Mouse (Mus musculus): Measurements from ENCODE around the gene E030018B13Rik. TPM values are rescaled to one million over a fixed set of nuclear protein-coding genes. Genes with fewer than 3 reads are reported as not detected.

The E030018B13Rik gene
- total and polyA plus RNA-seq, 2 experiments from 2014 or later = not detected

- TF ChIP-seq CTCF (IDR thresholded peaks at IDR 0.05; ENCODE audit: low read depth) = no peak
- no peak for ATAC-seq
- 68% methylated on average over 3 of the region's 3 CpGs for WGBS
- Histone ChIP-seq H3K27ac (ENCODE audit: low read depth, low read length) (no peak overlapping the region), H3K4me1 (ENCODE audit: insufficient read depth) (no peaks in the 10 kb centered on the region), H3K4me3 (ENCODE audit: low read depth, low read length) (no peak overlapping the region), H3K4me2 (ENCODE audit: low read depth) (no peak overlapping the region), H3K36me3 (ENCODE audit: insufficient read depth) (no peaks in the 10 kb centered on the region), H3K9ac (no peak overlapping the region), H3K27me3 (ENCODE audit: insufficient read depth, low read length) (no peaks in the 10 kb centered on the region), H3K9me3 (ENCODE audit: low read length) (no peaks in the 10 kb centered on the region)
- DNase-seq = no peak
Measured at GRCm38 (mm10) chr7:63969941-63970340, 53.3 kb downstream of the E030018B13Rik start.

Other genes with a start within 250 kb of the E030018B13Rik start
- gene Klf13, start 22.1 kb downstream of the E030018B13Rik start, total RNA-seq (2014; rRNA removed) = 25.5 and 32.0 TPM in 2 replicates
- 24.8 and 32.0 TPM in 2 replicates for gene Klf13, start 22.1 kb downstream of the E030018B13Rik start, polyA plus RNA-seq (2015; fragmentation: Nextera tagmentation; extraction: Ambion mirVana)
- 0.23 TPM in 1 of 2 replicates, not detected in the other for gene Trpm1, start 237.0 kb downstream of the E030018B13Rik start, total RNA-seq (2014; rRNA removed)
- gene Trpm1, start 237.0 kb downstream of the E030018B13Rik start, polyA plus RNA-seq (2015; fragmentation: Nextera tagmentation; extraction: Ambion mirVana) = 0.09 and 0.45 TPM in 2 replicates